Mouse (Mus musculus): ENCODE measurements around the gene Otud7a.

- TF ChIP-seq CTCF (IDR thresholded peaks at IDR 0.05; ENCODE audit: extremely low read depth, insufficient read depth, low read length): no peak
- TF ChIP-seq POLR2A (IDR thresholded peaks at IDR 0.05; ENCODE audit: extremely low read depth, insufficient read depth, low read length): no peak
Measured at GRCm38 (mm10) chr7:63777328-63777727, 332.8 kb downstream of the Otud7a start.
